Mouse (Mus musculus) layer of hippocampus, adult 9-10 months (tissue): ENCODE measurements around the gene Smyd3.

Source experiments
- DNase-seq: peaks from one replicate; pipeline ENCODE4 v3.0.0; 2022; ENCODE audit warnings: low spot score

The Smyd3 gene

DNA sequence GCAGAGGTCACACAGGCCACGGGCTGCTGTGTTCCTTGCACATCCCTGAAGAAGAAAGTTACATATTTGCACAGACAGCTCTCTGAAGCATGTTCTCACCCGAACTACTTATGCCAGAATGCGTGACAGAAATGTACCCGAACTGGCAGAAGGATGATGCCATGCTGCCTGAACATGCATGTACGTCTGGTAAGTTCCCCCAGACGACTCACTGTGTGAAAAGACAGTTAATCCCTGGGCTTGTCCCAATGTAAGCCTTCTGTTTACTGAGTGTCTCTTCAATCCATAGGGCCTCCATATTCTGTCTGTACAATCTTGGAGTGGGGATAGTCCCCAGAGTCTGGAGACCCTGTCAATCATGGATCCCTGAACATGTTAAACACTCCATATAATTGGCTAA, 231.1 kb downstream of the Smyd3 start:
- DNase-seq: no peak

- DNase-seq: no peak
These were observed 235.0 kb downstream of the Smyd3 start for GRCm38 (mm10) chr1:179282821-179283220.

DNA sequence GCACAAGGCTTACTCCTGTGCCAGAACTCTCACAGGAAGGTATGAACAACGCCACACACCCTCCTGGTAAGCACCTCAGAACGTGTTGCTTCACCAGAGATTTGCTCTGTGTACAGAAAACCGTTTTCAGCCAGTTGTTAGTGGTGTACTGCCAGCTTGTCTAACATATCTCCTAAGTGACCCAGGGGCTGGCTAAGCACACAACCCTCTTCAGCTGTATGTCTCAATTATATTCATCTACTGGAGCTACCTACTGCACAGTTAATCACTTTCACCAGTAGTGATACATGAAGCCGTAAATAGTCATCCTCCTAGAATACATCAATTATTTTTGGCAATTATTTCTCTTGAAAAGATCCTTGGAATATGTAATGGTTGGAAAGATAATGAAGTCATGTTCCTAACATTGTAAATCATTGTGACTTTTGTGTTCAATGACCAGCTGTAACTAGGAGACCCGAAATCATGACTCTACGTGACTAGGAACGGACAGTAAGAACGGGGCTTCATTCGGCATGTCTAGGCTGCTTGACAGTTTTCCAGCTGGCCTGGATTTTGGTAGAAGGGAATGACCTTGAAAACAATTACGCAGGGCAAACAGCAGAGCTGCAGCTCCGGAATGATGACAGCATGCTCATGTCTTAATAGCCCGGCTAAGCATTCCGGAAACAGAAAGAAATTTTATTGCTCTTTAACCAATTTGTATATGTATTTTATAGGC, 236.3 kb downstream of the Smyd3 start:
- no peak for DNase-seq

GRCm38 (mm10) chr1:179279116-179279515, 238.7 kb downstream of the Smyd3 start:
- no peak for DNase-seq

- no peak for DNase-seq
These were observed 240.5 kb downstream of the Smyd3 start for GRCm38 (mm10) chr1:179277346-179277745.

GRCm38 (mm10) chr1:179276866-179277265, 241.0 kb downstream of the Smyd3 start:
- no peak for DNase-seq

- no peak for DNase-seq
These were observed 244.9 kb downstream of the Smyd3 start for GRCm38 (mm10) chr1:179272926-179273325.

- no peak for DNase-seq
These were observed 245.5 kb downstream of the Smyd3 start for GRCm38 (mm10) chr1:179272351-179272750.

DNA sequence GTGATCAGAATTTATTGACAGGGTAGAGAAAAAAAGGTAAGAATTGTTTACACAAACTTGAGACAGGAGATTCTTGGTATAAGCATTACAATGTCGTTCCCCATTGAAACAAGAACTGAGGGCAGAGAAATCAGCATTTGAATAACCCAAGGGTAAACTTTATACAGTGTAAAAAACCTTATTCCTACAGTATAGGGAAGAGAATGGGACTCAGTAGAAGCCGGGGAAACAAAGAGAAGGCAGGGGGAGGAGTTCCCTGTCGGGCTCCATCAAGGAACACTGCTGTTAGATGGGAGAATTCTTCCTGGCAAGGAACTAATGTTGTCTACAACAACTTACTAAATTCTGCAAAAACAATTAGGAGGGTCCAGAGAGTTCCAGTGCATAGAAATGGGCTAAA, 250.9 kb downstream of the Smyd3 start:
- no peak for DNase-seq

DNA sequence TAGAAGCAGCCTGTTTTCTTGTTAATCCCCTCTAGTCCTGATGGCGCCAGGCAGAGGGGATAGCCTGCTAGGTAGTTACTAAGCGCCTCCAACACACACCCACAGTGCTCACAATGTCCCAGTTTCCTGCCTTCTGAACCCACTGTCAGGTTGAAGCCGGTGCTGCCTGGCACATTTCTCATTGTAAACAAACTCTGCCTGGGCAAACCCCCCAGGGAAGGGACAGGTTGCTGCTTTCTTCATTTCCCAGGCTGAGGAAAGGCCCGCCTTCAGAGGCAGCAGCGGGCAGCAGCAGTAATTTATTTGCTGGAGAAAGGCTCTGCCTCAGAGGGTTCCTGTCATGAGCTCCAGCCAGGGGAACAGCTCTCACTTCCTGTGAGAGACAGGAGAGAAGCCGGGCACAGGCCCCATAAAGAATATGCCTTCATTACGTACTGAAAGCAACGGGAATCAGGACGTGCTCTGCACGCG, 256.3 kb downstream of the Smyd3 start:
- DNase-seq: no peak

DNA sequence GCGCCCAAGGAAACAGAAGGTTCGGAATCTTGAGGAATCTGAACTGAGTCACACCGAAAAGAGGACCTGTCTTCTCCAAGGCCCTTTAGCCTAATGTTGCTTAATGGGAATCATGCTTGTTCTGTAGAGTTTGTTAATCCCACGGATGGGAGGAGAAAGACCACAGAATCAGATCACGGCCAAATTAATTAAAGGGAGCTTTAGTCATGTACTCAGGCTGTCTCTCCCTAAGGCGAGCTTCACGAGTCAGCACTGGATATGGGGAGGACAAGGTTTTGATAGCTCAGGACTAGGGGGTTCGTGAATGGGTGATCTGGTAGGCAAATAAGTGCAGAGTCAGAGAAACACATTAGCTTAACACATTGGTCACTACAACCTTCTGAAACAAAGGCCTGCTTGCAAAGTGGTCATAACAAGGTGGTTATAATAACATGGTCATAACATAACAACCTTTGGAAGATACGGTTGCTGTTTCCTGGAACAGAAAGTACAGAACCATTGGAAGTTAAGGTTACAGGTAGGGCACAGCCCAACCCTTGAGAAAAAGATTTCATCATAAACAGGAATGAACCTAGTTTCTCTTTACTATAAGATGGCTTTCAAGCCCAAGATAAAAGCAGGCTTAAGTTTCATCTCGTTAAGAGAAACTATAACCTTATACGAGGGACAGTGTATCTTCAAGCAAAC, 261.9 kb downstream of the Smyd3 start:
- DNase-seq: no peak

DNA sequence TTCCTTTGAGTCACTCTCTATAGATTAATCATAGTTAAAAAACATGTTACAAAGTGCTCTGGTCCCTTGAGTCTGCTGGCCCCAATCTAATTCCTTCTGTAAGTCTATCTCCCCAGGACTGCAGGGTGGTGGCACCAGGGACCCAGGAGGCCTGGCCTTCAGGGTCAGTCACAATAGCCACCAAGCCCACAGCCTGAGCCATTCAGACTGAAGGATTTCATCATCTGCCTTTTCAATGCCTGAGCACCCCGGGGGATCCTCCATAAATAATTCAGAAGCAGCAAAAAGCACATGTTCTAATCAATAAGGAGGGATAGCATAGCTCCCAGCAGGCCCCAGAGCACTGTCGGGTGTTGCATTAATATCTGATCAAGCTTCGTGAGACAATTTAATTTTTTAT, 263.3 kb downstream of the Smyd3 start:
- DNase-seq: no peak

DNA sequence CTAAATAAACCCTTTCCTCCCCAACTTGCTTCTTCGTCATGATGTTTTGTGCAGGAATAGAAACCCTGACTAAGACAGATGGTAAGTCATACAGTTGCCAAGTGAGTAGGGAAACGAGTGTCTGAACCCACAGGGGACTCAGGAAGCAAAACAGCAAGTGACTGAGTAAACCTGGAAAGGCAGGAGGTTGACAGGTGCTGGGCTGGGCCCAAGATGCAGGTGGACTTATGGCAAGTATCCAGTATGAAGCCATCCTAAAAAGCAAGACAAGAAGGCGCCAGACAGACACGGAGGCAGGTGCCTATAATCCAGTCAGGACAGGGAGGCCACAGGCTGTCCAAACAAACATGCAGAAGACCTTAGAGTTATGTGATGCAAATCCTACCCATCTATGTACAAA, 265.2 kb downstream of the Smyd3 start:
- no peak for DNase-seq

DNA sequence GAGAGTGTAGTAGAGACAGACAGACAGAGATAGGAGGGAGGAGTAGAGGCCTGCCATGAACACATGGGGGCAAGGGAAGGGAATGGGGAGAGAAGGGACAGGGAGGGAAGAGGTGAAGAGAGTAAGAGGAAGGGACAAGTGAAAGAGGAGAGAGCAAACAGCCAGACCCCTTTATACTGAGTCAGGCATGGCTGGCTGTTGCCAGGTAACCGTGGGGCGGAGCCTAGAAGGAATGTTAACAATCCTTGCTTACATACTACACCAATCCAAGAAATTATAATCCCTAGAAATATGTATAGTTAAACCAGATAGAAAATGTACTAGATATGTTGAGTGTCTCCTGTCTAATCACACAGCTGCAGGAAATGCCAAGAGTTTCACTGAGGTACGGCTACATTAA, 267.5 kb downstream of the Smyd3 start:
- DNase-seq: no peak

DNA sequence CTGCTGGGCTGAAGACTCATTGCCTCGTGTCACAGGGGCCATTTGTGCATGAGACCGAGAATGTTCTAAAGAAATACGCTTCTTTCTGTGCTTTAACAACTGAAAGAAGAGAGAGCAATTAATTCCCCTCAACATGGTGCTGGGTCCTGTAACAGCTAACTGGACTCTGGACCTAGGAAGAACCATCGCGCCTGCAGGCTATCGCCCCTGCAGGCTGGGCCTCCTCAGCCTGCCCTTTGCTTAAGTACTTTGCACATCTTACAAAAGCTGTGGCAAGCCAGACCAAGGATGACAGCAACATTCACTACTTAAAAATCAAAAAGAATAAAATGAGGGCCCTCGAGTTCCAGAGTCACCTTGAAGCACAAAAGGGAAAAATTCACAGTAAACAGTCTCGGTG, 274.3 kb downstream of the Smyd3 start:
- DNase-seq: no peak

GRCm38 (mm10) chr1:179240663-179241279, 277.1 kb downstream of the Smyd3 start:
- no peak for DNase-seq

- DNase-seq: no peak
These were observed 279.2 kb downstream of the Smyd3 start for GRCm38 (mm10) chr1:179238639-179239038.

DNA sequence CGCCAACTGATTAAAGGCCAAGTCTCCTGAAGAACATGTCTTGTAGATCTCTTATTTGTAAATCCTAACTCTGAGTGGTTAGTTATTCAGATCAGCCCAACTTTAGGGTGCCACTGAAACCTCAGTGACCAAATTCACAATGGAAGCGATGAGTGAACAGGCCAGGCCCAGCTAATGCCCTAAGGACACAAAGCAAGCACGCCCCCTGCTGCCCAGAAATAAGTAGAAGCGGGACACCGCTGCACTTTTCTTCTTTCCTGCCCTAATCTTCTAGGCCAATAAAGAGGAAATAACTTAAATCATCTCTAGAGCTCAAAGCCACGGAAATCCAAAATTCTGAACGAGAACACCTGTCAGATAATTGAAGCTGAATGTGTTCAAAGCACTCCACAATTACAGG, 279.9 kb downstream of the Smyd3 start:
- DNase-seq: no peak

DNA sequence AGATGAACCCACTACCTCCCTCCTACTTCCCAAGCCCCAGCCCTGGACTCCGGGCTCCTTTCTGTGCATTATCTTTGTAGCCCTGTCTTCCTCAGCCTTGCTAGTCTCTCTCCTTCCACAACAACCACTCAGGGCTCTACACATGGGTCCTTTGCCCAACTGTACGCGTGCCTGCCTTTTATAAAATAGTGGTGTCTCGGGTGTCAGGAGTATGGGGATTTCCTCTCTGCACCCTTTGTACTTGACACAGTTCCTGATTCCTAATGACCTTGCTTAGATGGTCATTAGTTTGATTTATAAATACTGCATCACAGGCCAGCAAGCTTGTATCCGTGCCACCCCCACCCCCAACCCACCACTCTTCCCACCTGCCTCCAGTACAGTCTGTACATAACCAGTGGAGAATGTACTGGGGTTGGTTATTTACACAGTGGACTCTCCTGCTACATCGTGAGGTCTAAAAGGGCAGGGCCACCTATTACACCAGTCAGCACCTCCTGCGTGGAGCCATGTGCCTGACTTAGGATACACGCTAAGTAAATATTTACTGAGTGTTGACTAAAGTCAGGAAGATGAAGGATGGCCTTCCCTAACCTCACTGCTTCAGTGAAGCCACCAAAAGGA, 281.5 kb downstream of the Smyd3 start:
- no peak for DNase-seq

DNA sequence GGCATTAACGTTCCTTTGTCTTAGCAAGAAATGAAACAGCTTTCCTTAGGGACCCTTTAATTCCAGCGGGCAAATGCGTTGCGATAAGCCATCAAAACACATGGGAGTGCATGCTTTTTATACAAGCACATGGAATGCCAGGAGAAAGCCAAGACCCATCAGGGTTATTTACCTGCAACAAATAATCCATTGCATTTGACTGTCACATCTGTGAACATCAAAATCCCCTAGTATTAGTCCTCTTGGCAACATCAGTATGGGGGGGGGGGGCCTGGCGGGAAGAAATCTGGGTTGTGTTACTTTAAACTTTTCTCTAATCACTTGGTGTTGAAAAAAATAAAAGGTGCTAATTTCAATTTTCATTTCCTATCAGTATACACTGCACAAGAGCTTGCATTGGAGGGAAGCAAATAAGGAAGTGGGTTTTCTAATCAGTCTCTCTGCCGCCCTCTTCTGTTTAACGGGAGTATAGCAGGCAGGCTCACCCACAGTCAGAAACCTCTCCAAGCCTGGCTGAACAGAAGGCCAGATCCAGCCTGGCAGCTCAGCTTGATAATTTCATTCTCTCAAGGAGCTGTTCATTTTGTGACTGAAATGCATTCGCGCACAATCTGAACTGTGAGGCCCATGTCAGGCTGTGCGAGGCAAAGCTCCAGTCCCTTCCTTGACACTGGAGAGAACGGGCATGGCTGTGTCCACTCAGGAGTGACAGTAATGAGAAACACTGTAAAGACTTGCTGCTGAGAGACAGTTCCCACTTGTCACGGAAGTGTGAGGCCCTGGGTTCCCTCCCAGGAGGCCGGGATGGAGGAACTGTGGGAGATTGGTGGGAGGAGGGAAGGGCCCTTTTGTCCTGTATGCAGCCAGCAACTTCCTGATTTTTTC, 285.8 kb downstream of the Smyd3 start:
- peak; percentile 67 for DNase-seq

GRCm38 (mm10) chr1:179229515-179229914, 288.3 kb downstream of the Smyd3 start:
- DNase-seq: no peak

DNA sequence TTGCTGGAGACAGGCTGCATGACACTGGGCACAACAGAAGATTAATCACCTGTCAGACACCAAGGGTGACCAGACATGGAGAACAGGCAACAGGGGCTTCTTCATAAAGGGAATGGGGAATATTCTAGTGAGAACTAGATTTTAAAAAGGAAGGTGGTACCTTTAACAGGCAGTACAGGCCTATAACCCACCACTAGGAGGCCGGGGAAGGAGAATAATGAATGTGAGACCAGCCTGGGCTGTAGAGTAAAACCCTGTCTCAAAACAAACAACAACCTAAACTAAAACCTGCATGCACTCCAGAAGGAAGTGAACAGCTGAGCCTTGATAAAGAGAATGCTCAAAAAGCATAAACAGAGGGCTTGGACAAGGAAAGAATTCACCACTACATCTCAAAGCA, 297.6 kb downstream of the Smyd3 start:
- no peak for DNase-seq
